Mouse (Mus musculus): Measurements from ENCODE around the gene Efcab8.

Efcab8 gene

GRCm38 (mm10) chr2:153827171-153827830, 47.6 kb downstream of the Efcab8 start:
- DNase-seq = no peak

- DNase-seq = no peak
Observed at GRCm38 (mm10) chr2:153828704-153829103, 49.0 kb downstream of the Efcab8 start.

GRCm38 (mm10) chr2:153833291-153833690, 53.6 kb downstream of the Efcab8 start:
- no peak for DNase-seq

DNA sequence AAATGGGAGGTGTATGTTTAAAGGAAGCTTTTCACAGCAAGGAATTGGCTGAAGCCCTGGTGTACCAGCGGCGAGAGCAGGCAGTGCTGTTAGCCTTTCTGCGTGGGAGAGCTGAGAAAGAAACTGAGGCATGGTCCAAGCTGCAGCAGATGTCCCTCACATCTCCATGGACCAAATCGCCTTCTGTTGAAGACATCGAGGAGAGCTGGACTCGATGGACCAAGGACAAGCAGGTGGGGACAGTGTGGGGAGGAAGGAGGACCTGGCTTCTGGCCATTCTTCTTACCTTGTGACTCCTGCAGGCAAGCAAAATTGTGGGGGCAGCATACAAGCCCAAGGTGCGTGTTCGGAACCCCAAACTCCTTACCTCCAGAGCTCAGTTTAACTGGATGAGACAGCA, 63.1 kb downstream of the Efcab8 start:
- no peak for DNase-seq

GRCm38 (mm10) chr2:153848389-153848788, 68.7 kb downstream of the Efcab8 start:
- no peak for DNase-seq

GRCm38 (mm10) chr2:153850351-153851029, 70.8 kb downstream of the Efcab8 start:
- DNase-seq = no peak

DNA sequence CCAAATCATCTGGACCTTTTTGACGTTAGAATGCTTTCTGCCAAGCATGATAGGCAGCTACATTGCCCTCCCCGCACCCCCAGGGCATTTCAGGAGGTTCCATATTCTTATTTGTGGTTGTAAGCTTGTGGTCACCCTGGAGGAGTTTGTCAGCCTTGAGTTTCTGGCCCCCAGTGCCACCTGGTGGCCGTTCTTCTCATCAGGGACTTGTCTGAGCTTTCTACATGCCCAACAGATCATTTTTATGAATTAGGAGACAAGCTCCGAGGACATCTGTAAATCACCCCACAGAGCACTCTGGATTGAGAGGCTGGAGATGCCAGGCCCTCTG, 71.3 kb downstream of the Efcab8 start:
- DNase-seq = peak; percentile 58

DNA sequence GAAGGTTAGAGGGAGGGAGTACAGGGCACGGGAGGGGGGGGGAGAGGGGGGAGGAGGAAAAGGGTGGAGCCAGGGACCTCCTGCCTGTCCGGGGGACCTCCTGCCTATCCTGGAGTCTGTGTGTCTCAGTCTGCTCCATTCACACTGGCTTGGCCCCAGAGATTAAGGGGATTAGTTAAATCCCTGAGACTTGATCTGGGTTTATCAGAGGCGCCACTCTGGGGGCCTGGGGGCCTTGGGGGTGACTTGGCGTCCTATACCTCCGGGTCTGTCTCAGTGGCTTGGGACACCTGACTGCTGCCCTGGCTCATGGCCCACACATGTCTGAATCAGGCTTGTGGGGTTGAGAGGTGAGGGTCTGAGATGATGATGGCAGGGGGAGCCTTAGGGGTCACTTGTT, 73.8 kb downstream of the Efcab8 start:
- no peak for DNase-seq

DNA sequence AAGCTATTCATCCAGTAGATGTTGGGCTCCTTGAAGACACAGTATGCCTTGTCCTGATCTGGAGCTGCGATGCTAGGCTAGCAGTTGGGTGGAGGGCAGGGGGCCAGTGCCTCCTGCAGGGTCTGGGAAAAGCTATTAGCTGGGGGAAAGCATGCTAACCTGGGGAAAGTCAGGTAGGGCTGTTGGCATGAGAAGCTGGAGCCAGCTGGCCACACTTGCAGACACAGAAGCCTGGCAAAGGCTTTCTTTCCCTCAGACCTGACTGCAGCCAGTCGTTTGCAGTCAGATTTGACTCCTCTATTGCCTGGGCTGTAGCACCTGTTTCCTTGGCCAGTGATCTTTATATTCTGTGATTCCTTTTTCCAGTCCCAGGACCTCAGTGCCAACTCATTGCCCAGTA, 79.8 kb downstream of the Efcab8 start:
- no peak for DNase-seq

- DNase-seq = no peak
Observed at GRCm38 (mm10) chr2:153860315-153860714, 80.6 kb downstream of the Efcab8 start.

GRCm38 (mm10) chr2:153860715-153861114, 81.0 kb downstream of the Efcab8 start:
- no peak for DNase-seq

DNA sequence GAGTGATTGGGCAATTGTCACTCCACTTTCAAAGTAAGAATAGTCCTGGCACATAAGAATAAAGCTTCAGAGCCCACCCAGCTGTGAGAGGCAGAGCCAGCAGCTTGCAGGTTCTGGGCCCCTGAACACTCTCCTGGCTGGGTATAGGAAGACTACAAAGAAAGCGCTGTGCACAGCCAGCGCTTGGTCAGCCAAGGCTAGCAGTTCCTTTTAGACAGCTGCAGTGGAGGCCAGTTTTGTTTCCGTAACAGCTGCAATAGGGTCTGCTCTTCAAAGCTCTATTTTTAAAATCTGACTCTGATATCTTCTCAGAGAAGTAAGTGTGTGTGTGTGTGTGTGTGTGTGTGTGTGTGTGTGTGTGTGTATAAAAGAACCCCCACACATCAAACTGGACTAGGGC, 82.2 kb downstream of the Efcab8 start:
- DNase-seq = no peak

GRCm38 (mm10) chr2:153870984-153871383, 91.3 kb downstream of the Efcab8 start, which contains the start of gene Sun5:
Gene Sun5, minus strand, starts transcription at chr2:153871084.
- no peak for DNase-seq

- no peak for DNase-seq
Observed at GRCm38 (mm10) chr2:153874745-153875144, 95.0 kb downstream of the Efcab8 start, which contains the start of gene Bpifb2. Gene Bpifb2, plus strand, starts transcription at chr2:153875045.

Measured in right cerebral cortex, postnatal 4 days (tissue).